Mouse (Mus musculus) stomach, embryonic 15.5 days (tissue): ENCODE results near the gene Praf2. TPM values are rescaled to one million over a fixed set of nuclear protein-coding genes. Genes with fewer than 3 reads are reported as not detected.

Experiments used
- ATAC-seq: fragments of 200-750 bp; cut with Nextera tagmentation; 2 replicates; pipeline ENCODE4 v1.8.0; 2017; ENCODE audit warnings: low read depth, moderate number of reproducible peaks, moderate TSS enrichment; ENCODE audit not compliant: insufficient read depth, low FRiP score
- H3K27ac ChIP-seq: fragments of 300-500 bp; sonication (generic); 2 replicates; pipeline ENCODE4 v1.5.1; 2015; ENCODE audit warnings: mild to moderate bottlenecking, inconsistent platforms
- H3K27me3 ChIP-seq: fragments of 300-500 bp; sonication (generic); replicated peaks from 2 replicates; pipeline ENCODE4 v1.6.1; 2015; ENCODE audit warnings: inconsistent platforms
- H3K36me3 ChIP-seq: fragments of 300-500 bp; sonication (generic); 2 replicates; pipeline ENCODE4 v1.6.1; 2015; ENCODE audit warnings: inconsistent platforms
- H3K4me1 ChIP-seq: fragments of 300-500 bp; sonication (generic); 2 replicates; pipeline ENCODE4 v1.6.1; 2015; ENCODE audit warnings: inconsistent platforms
- H3K4me2 ChIP-seq: fragments of 300-500 bp; sonication (generic); 2 replicates; pipeline ENCODE4 v1.6.1; 2015; ENCODE audit warnings: mild to moderate bottlenecking, inconsistent platforms
- H3K4me3 ChIP-seq: fragments of 300-500 bp; sonication (generic); replicated peaks from 2 replicates; pipeline ENCODE4 v1.5.1; 2015; ENCODE audit warnings: inconsistent platforms
- H3K9ac ChIP-seq: fragments of 300-500 bp; sonication (generic); 2 replicates; pipeline ENCODE4 v1.6.1; 2015; ENCODE audit warnings: inconsistent platforms
- H3K9me3 ChIP-seq: fragments of 300-500 bp; sonication (generic); 2 replicates; pipeline ENCODE4 v1.6.1; 2016; ENCODE audit warnings: inconsistent platforms
- WGBS: fragments of 180-500 bp; shearing (Covaris S2); methylation state at CpG from one replicate; pipeline ENCODE4 v1.1.7; 2015; 5-methylcytosine and 5-hydroxymethylcytosine counted together
- polyA plus RNA-seq: library from polyadenylated mRNA; unstranded; fragments of >200 nt; fragmentation: Nextera tagmentation; extraction: Ambion mirVana; gene quantifications from 2 replicates; pipeline ENCODE4 v1.2.1, GENCODE M21; 2015

Praf2 gene
- polyA plus RNA-seq, 1 experiment from 2014 or later = 58.3 TPM

GRCm38 (mm10) chrX:7764657-7765280 is 36.5 kb downstream of the Praf2 start:
- Histone ChIP-seq H3K4me3 (peak overlapping the region; percentile 64), H3K4me2 (peak overlapping the region; percentile 63), H3K36me3 (0 out of 2 replicates have a peak, but pooled peaks cover 3% of the 10 kb centered on the region), H3K4me1 (0 out of 2 replicates have a peak, but pooled peaks cover 5% of the 10 kb centered on the region), H3K9me3 (no peaks in the 10 kb centered on the region), H3K27me3 (no peaks in the 10 kb centered on the region), H3K9ac (no peak overlapping the region), H3K27ac (peak overlapping the region; percentile 61; the same call in 1 of the 2 replicates)
- ATAC-seq = no peak
- WGBS = 25% methylated on average over 8 of the region's 9 CpGs

DNA sequence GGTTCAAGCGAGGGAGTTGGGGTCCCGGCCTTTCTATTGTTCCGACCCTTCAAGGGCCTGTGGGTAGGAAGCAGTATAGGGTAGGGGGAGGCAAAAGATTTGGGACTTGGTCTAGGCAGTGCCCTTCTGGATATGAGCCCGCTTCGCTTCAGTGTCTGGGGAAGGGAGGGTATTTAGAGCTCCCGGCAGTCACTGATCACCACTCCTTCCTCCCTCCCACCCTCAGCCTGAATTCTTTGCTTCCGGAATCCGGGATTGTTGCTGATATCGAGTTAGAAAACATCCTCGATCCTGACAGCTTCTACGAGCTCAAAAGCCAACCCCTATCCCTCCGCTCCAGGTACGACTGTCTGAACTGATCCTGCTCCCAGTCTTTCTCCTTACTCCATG is 37.0 kb downstream of the Praf2 start:
- H3K4me1 ChIP-seq = 0 out of 2 replicates have a peak, but pooled peaks cover 5% of the 10 kb centered on the region
- 27% methylated on average over 12 of the region's 13 CpGs for WGBS
- no peaks in the 10 kb centered on the region for H3K9me3 ChIP-seq

GRCm38 (mm10) chrX:7765764-7766163 is 37.5 kb downstream of the Praf2 start:
- H3K36me3 ChIP-seq = 0 out of 2 replicates have a peak, but pooled peaks cover 9% of the 10 kb centered on the region
- H3K9ac ChIP-seq = no peak overlapping the region
- 20% methylated on average over 11 of the region's 11 CpGs for WGBS
- H3K4me1 ChIP-seq = 0 out of 2 replicates have a peak, but pooled peaks cover 5% of the 10 kb centered on the region
- peak overlapping the region; percentile 61 for H3K27ac ChIP-seq
- no peaks in the 10 kb centered on the region for H3K9me3 ChIP-seq
- no peaks in the 10 kb centered on the region for H3K27me3 ChIP-seq
- peak overlapping the region; percentile 15 for H3K4me3 ChIP-seq
- peak overlapping the region; percentile 63 for H3K4me2 ChIP-seq
- peak; percentile 79 for ATAC-seq

More for the DNA sequence above, 37.0 kb downstream of the Praf2 start:
- Histone ChIP-seq H3K4me2 (peak overlapping the region; percentile 63), H3K9ac (no peak overlapping the region), H3K27me3 (no peaks in the 10 kb centered on the region), H3K27ac (peak overlapping the region; percentile 61), H3K4me3 (peak overlapping the region; percentile 15), H3K36me3 (0 out of 2 replicates have a peak, but pooled peaks cover 4% of the 10 kb centered on the region)
- ATAC-seq = no peak

GRCm38 (mm10) chrX:7769302-7770017 is 41.2 kb downstream of the Praf2 start:
- Histone ChIP-seq H3K27ac (no peak overlapping the region), H3K36me3 (peaks cover 10% of the 10 kb centered on the region; the same call in 1 of the 2 replicates), H3K9ac (no peak overlapping the region), H3K27me3 (no peaks in the 10 kb centered on the region), H3K4me1 (0 out of 2 replicates have a peak, but pooled peaks cover 5% of the 10 kb centered on the region), H3K4me3 (no peak overlapping the region), H3K4me2 (no peak overlapping the region), H3K9me3 (no peaks in the 10 kb centered on the region)
- WGBS = 90% methylated on average over 7 of the region's 7 CpGs
- no peak for ATAC-seq

GRCm38 (mm10) chrX:7772766-7773165 is 44.5 kb downstream of the Praf2 start:
- Histone ChIP-seq H3K4me1 (no peaks in the 10 kb centered on the region), H3K4me3 (no peak overlapping the region), H3K9ac (no peak overlapping the region), H3K4me2 (no peak overlapping the region), H3K27ac (no peak overlapping the region), H3K36me3 (peaks cover 10% of the 10 kb centered on the region; the same call in 1 of the 2 replicates), H3K9me3 (no peaks in the 10 kb centered on the region), H3K27me3 (no peaks in the 10 kb centered on the region)
- WGBS = 63% methylated on average over 2 of the region's 2 CpGs
- ATAC-seq = no peak

DNA sequence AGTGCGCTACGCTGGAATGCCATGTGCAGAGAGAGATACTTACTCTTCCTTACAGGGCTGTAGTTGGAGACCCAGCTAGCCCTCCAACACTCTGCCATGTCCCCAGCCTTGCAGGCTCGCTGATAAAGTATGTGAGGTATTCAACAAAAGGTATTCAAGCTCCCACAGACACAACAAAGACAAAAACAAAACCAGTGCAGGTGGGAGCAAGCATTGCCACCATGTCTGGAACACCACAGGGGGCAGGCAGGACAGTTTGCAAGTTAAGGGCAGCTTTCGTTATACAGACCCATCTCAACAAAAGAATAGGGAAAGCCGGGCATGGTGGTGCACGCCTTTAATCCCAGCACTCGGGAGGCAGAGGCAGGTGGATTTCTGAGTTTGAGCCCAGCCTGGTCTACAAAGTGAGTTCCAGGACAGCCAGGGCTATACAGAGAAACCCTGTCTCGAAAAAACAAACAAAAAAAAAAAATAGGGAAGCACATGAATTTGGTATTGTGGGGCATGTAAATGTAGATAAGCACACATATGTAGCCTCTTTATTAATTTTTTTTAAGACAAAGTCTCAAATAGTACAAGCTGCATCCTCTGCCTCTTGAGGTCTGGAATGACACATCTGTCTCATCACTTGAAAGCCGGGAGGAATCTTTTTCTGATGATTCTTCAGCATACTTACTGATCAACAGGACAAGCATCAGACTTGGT is 47.4 kb downstream of the Praf2 start:
- peaks cover 2% of the 10 kb centered on the region; the same call in 1 of the 2 replicates for H3K36me3 ChIP-seq
- no peak overlapping the region for H3K9ac ChIP-seq
- no peak overlapping the region for H3K27ac ChIP-seq
- H3K4me1 ChIP-seq = no peaks in the 10 kb centered on the region
- no peaks in the 10 kb centered on the region for H3K9me3 ChIP-seq
- no peak for ATAC-seq
- WGBS = 74% methylated on average over 9 of the region's 9 CpGs
- H3K4me3 ChIP-seq = no peak overlapping the region
- no peak overlapping the region for H3K4me2 ChIP-seq
- H3K27me3 ChIP-seq = no peaks in the 10 kb centered on the region

DNA sequence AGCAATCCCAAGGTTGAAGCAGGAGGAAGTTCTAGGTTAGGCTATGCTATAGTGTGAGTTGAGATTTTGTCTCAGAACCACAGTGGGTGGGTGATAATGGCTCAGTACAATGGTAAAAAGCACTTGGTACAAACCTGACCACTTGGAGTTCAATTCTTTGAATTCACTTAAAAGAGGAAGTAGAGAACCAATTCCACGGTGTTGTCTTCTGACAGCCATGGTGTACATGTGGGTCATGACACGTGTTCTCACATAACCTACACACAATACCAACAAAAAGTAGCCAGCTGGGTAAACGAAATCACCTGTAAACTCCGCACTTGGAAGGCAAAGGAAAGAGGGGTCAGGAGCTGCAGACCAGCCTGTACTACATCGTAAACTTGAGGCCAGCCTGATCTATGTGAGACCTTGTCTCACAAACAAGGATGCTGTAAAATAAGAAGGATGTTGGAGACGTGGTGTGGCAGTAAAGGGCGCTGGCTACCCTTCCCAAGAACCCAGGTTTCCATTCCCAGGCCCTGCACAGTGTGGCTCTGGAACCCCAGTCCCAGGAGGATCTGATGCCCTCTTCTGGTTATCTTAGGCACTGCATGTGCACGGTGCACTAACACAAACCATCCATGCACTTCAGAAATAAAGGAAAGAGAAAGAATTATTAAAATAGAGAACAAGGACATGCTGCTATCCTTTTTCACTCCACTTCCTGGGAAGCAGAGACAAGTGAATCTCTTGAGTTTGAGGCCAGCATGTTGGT is 48.3 kb downstream of the Praf2 start:
- H3K9ac ChIP-seq = no peak overlapping the region
- H3K4me3 ChIP-seq = no peak overlapping the region
- H3K27ac ChIP-seq = no peak overlapping the region
- no peaks in the 10 kb centered on the region for H3K27me3 ChIP-seq
- H3K36me3 ChIP-seq = no peaks in the 10 kb centered on the region; the same call in 1 of the 2 replicates
- H3K4me1 ChIP-seq = no peaks in the 10 kb centered on the region
- no peak overlapping the region for H3K4me2 ChIP-seq
- ATAC-seq = peak; percentile 77
- H3K9me3 ChIP-seq = no peaks in the 10 kb centered on the region
- WGBS = 46% methylated on average over 8 of the region's 8 CpGs

- Histone ChIP-seq H3K9me3 (no peaks in the 10 kb centered on the region), H3K4me2 (no peak overlapping the region), H3K4me1 (no peaks in the 10 kb centered on the region), H3K36me3 (no peaks in the 10 kb centered on the region), H3K4me3 (no peak overlapping the region), H3K27ac (no peak overlapping the region), H3K9ac (no peak overlapping the region), H3K27me3 (no peaks in the 10 kb centered on the region)
- peak; percentile 65; the same call in 1 of the 2 replicates for ATAC-seq
- 64% methylated on average over 7 of the region's 7 CpGs for WGBS
Observed at GRCm38 (mm10) chrX:7778450-7779244, 50.4 kb downstream of the Praf2 start.

GRCm38 (mm10) chrX:7779294-7779693 is 51.1 kb downstream of the Praf2 start:
- Histone ChIP-seq H3K4me1 (no peaks in the 10 kb centered on the region), H3K9ac (no peak overlapping the region), H3K4me3 (no peak overlapping the region), H3K9me3 (no peaks in the 10 kb centered on the region), H3K36me3 (no peaks in the 10 kb centered on the region), H3K27ac (no peak overlapping the region), H3K27me3 (no peaks in the 10 kb centered on the region), H3K4me2 (no peak overlapping the region)
- 12% methylated on average over 3 of the region's 3 CpGs for WGBS
- ATAC-seq = no peak
